Mouse (Mus musculus): ENCODE data around the gene 2310046K23Rik. TPM values are rescaled to one million over a fixed set of nuclear protein-coding genes. Genes with fewer than 3 reads are reported as not detected.
"Not testable (repeated sequence)": the region's sequence is repeated elsewhere in the genome, so short reads cannot be mapped to it uniquely, and the experiment has no call there.

Gene 2310046K23Rik
- polyA plus RNA-seq, 1 experiment from 2014 or later: 5.0 TPM

DNA sequence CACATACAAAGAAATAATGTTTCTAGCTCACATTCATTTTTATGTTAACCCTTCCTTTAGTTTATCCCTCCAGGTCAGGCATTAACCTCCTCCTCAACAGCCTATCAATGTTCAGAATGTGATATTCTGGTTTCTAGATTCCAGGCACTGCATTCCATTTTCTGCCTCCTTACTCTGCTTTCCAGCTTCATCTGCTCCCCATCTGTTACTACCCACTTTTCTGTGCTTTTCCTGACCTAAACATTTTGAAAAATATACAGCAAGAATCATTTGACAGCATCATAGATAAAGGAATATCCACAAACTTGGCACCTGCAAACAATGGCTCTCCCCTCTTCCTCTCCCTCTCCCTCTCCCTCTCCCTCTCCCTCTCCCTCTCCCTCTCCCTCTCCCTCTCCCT, 30.8 kb downstream of the 2310046K23Rik start:
- H3K4me1 ChIP-seq: no peaks in the 10 kb centered on the region
- no peaks in the 10 kb centered on the region for H3K27me3 ChIP-seq
- no peak overlapping the region for H3K27ac ChIP-seq (replicated peaks)
- no peak for ATAC-seq (ENCODE audit: insufficient number of reproducible peaks, low FRiP score, low TSS enrichment, low read depth)
- H3K9me3 ChIP-seq (replicated peaks): no peaks in the 10 kb centered on the region
- H3K36me3 ChIP-seq: no peaks in the 10 kb centered on the region
- H3K4me3 ChIP-seq (replicated peaks): no peak overlapping the region
- H3K9ac ChIP-seq: no peak overlapping the region
- no peak overlapping the region for H3K4me2 ChIP-seq (replicated peaks)

DNA sequence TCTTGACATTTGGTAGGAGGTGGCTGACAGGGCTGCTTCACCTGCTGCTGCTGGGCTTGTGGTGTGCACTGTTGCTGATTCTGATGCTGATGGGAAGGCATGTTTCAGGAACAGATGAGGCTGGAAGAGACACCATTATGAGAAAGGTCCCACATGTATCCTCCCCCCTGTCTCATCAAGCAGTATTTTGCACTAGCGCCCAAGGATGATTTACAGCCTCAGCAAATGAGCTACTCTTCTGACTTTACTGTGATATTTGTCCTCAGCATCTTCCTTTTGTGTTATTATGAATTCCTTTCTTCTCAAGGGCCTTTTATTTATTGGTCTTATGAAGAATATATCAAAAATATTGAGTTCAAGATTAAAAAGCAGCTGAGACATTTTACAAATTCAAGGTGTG, 33.9 kb downstream of the 2310046K23Rik start, which contains the start of gene Sprr4:
Gene Sprr4, minus strand, starts transcription at position 101 of the 400 bp plus-strand sequence.
- H3K4me3 ChIP-seq (replicated peaks): no peak within 1 kb of the TSS
- H3K9ac ChIP-seq: no peak within 1 kb of the TSS
- no peaks in the 10 kb centered on the region for H3K4me1 ChIP-seq
- H3K27me3 ChIP-seq: no peaks in the 10 kb centered on the region
- no peaks in the 10 kb centered on the region for H3K9me3 ChIP-seq (replicated peaks)
- no peak for ATAC-seq (ENCODE audit: insufficient number of reproducible peaks, low FRiP score, low TSS enrichment, low read depth)
- H3K4me2 ChIP-seq (replicated peaks): no peak within 1 kb of the TSS
- no peak within 1 kb of the TSS for H3K27ac ChIP-seq (replicated peaks)
- no peaks in the 10 kb centered on the region for H3K36me3 ChIP-seq
- 83% methylated on average over 1 of the region's 1 CpGs for WGBS

DNA sequence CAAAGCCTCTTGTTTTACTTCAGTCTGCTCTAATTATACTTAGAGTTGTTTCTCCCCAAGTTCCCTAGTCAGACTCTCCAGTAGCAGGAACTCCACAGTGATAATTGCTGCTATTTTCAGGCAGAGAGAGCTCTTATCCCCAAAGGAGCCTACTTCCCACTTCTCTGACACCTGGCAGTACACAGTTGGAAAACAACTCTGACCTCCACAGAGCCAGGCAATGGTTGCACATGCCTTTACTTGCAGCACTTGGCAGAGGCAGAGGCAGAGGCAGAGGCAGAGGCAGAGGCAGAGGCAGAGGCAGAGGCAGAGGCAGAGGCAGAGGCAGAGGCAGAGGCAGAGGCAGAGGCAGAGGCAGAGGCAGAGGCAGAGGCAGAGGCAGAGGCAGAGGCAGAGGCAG, 44.0 kb downstream of the 2310046K23Rik start:
- not testable (repeated sequence) for H3K4me2 ChIP-seq (replicated peaks); H3K27me3 ChIP-seq; H3K4me1 ChIP-seq; H3K9ac ChIP-seq; H3K9me3 ChIP-seq (replicated peaks); H3K36me3 ChIP-seq; H3K4me3 ChIP-seq (replicated peaks); ATAC-seq (ENCODE audit: insufficient number of reproducible peaks, low FRiP score, low TSS enrichment, low read depth); H3K27ac ChIP-seq (replicated peaks)

DNA sequence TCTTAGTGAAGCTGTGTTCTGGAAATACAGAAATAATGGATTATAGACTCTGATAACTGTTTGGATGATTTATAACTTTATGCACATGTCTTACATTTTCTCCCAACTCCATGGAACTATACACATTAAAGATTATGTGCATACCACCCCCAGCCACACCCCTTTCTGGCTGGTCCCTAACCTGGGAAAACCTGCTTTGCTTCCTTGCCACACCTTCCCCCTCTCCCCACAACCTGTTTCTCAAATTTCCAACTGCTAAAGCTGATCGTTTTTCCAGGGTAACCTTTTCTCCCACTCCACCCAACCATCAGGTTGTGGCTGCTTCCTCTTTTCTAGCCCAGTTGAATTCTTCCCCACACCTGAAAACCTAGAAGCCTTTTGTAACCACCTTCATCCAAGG, 48.0 kb downstream of the 2310046K23Rik start:
- H3K4me3 ChIP-seq (replicated peaks): no peak overlapping the region
- WGBS: 22% methylated on average over 1 of the region's 1 CpGs
- 0 out of 2 replicates have a peak overlapping the region, but pooled peaks have one; percentile 34 for H3K27ac ChIP-seq (replicated peaks)

DNA sequence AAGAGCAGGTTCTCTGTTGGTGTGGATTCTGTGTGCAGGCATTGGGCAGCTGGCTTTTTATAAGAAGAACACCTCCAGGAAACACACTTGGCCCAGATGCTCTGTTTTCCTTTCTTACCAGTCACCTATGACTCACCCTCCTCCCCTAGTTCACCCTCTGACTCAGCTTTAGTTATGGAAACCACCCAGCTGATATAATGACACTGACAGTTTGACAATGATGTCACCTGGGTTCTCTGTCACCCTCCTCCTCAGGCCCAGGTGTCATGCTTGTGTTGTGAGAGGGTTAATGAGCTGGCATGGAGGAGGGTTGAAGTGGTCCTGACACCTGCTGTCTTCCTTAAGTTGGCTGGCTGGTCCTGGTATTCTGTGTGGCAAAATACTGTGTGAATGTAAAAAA, 48.4 kb downstream of the 2310046K23Rik start, which contains the start of gene Sprr1a:
Gene Sprr1a, minus strand, starts transcription at position 33 of the 400 bp plus-strand sequence.
- Histone ChIP-seq H3K4me1 (no peaks in the 10 kb centered on the region), H3K9me3 (replicated peaks) (no peaks in the 10 kb centered on the region), H3K27me3 (no peaks in the 10 kb centered on the region), H3K27ac (replicated peaks) (0 out of 2 replicates have a peak within 1 kb of the TSS, but pooled peaks have one; percentile 34), H3K9ac (no peak within 1 kb of the TSS), H3K4me3 (replicated peaks) (no peak within 1 kb of the TSS), H3K4me2 (replicated peaks) (no peak within 1 kb of the TSS), H3K36me3 (no peaks in the 10 kb centered on the region)
- ATAC-seq (ENCODE audit: insufficient number of reproducible peaks, low FRiP score, low TSS enrichment, low read depth): no peak

More for the DNA sequence above, 48.0 kb downstream of the 2310046K23Rik start:
- Histone ChIP-seq H3K9me3 (replicated peaks) (no peaks in the 10 kb centered on the region), H3K9ac (no peak overlapping the region), H3K4me1 (no peaks in the 10 kb centered on the region), H3K27me3 (no peaks in the 10 kb centered on the region), H3K4me2 (replicated peaks) (no peak overlapping the region), H3K36me3 (no peaks in the 10 kb centered on the region)
- ATAC-seq (ENCODE audit: insufficient number of reproducible peaks, low FRiP score, low TSS enrichment, low read depth): no peak; the same call in 1 of the 2 replicates

Other genes with a start within 250 kb of the 2310046K23Rik start
- gene Sprr2a3, start 249.1 kb downstream of the 2310046K23Rik start, polyA plus RNA-seq (2015; fragmentation: Nextera tagmentation; extraction: Ambion mirVana): 0.39 TPM in 1 of 2 replicates, not detected in the other
- 0.29 TPM in 1 of 2 replicates, not detected in the other for gene Sprr2b, start 217.9 kb downstream of the 2310046K23Rik start, polyA plus RNA-seq (2015; fragmentation: Nextera tagmentation; extraction: Ambion mirVana)
- gene Sprr2d, start 195.4 kb downstream of the 2310046K23Rik start, polyA plus RNA-seq (2015; fragmentation: Nextera tagmentation; extraction: Ambion mirVana): not detected in 2 replicates
- gene Sprr2e, start 182.4 kb downstream of the 2310046K23Rik start, polyA plus RNA-seq (2015; fragmentation: Nextera tagmentation; extraction: Ambion mirVana): not detected in 2 replicates
- not detected in 2 replicates for gene Sprr2f, start 169.3 kb downstream of the 2310046K23Rik start, polyA plus RNA-seq (2015; fragmentation: Nextera tagmentation; extraction: Ambion mirVana)
- 1.5 and 4.6 TPM in 2 replicates for gene Sprr2h, start 148.8 kb downstream of the 2310046K23Rik start, polyA plus RNA-seq (2015; fragmentation: Nextera tagmentation; extraction: Ambion mirVana)
- 0.29 TPM in 1 of 2 replicates, not detected in the other for gene Sprr2i, start 126.5 kb downstream of the 2310046K23Rik start, polyA plus RNA-seq (2015; fragmentation: Nextera tagmentation; extraction: Ambion mirVana)
- 0.26 TPM in 1 of 2 replicates, not detected in the other for gene Sprr2j-ps, start 116.4 kb downstream of the 2310046K23Rik start, polyA plus RNA-seq (2015; fragmentation: Nextera tagmentation; extraction: Ambion mirVana)
- 8.5 and 21.1 TPM in 2 replicates for gene Gm9774, start 105.1 kb downstream of the 2310046K23Rik start, polyA plus RNA-seq (2015; fragmentation: Nextera tagmentation; extraction: Ambion mirVana)
- 1.2 TPM in 2 replicates for gene Sprr2k, start 101.9 kb downstream of the 2310046K23Rik start, polyA plus RNA-seq (2015; fragmentation: Nextera tagmentation; extraction: Ambion mirVana)
- 50.3 and 55.6 TPM in 2 replicates for gene Sprr1b, start 95.7 kb downstream of the 2310046K23Rik start, polyA plus RNA-seq (2015; fragmentation: Nextera tagmentation; extraction: Ambion mirVana)
- gene Sprr3, start 75.8 kb downstream of the 2310046K23Rik start, polyA plus RNA-seq (2015; fragmentation: Nextera tagmentation; extraction: Ambion mirVana): 27.2 and 28.3 TPM in 2 replicates
- gene Sprr1a, start 48.6 kb downstream of the 2310046K23Rik start, polyA plus RNA-seq (2015; fragmentation: Nextera tagmentation; extraction: Ambion mirVana): 303 and 332 TPM in 2 replicates
- gene Sprr4, start 34.0 kb downstream of the 2310046K23Rik start, polyA plus RNA-seq (2015; fragmentation: Nextera tagmentation; extraction: Ambion mirVana): 2.3 and 6.7 TPM in 2 replicates
- 11.6 and 13.2 TPM in 2 replicates for gene Ivl, start 39.2 kb upstream of the 2310046K23Rik start, polyA plus RNA-seq (2015; fragmentation: Nextera tagmentation; extraction: Ambion mirVana)
- not detected in 2 replicates for gene Smcp, start 54.5 kb upstream of the 2310046K23Rik start, polyA plus RNA-seq (2015; fragmentation: Nextera tagmentation; extraction: Ambion mirVana)
- 0.89 and 1.1 TPM in 2 replicates for gene 2210017I01Rik, start 73.0 kb upstream of the 2310046K23Rik start, polyA plus RNA-seq (2015; fragmentation: Nextera tagmentation; extraction: Ambion mirVana)
- gene Lce6a, start 87.1 kb upstream of the 2310046K23Rik start, polyA plus RNA-seq (2015; fragmentation: Nextera tagmentation; extraction: Ambion mirVana): 7.3 TPM in 2 replicates
- gene Lce1a1, start 113.8 kb upstream of the 2310046K23Rik start, polyA plus RNA-seq (2015; fragmentation: Nextera tagmentation; extraction: Ambion mirVana): 6.2 and 8.1 TPM in 2 replicates
- 2.0 and 2.4 TPM in 2 replicates for gene Lce1b, start 122.4 kb upstream of the 2310046K23Rik start, polyA plus RNA-seq (2015; fragmentation: Nextera tagmentation; extraction: Ambion mirVana)
- gene Lce1a2, start 135.8 kb upstream of the 2310046K23Rik start, polyA plus RNA-seq (2015; fragmentation: Nextera tagmentation; extraction: Ambion mirVana): 8.7 and 11.9 TPM in 2 replicates
- gene Lce1c, start 144.7 kb upstream of the 2310046K23Rik start, polyA plus RNA-seq (2015; fragmentation: Nextera tagmentation; extraction: Ambion mirVana): 4.5 and 8.4 TPM in 2 replicates
- 2.1 and 3.6 TPM in 2 replicates for gene Lce1d, start 152.7 kb upstream of the 2310046K23Rik start, polyA plus RNA-seq (2015; fragmentation: Nextera tagmentation; extraction: Ambion mirVana)
- 1.0 and 2.4 TPM in 2 replicates for gene Lce1e, start 174.6 kb upstream of the 2310046K23Rik start, polyA plus RNA-seq (2015; fragmentation: Nextera tagmentation; extraction: Ambion mirVana)
- 1.5 and 3.7 TPM in 2 replicates for gene Lce1f, start 185.8 kb upstream of the 2310046K23Rik start, polyA plus RNA-seq (2015; fragmentation: Nextera tagmentation; extraction: Ambion mirVana)
- gene Gm38119, start 204.6 kb upstream of the 2310046K23Rik start, polyA plus RNA-seq (2015; fragmentation: Nextera tagmentation; extraction: Ambion mirVana): not detected in 2 replicates
- 0.56 and 1.8 TPM in 2 replicates for gene Lce1g, start 217.8 kb upstream of the 2310046K23Rik start, polyA plus RNA-seq (2015; fragmentation: Nextera tagmentation; extraction: Ambion mirVana)
- 1.4 and 3.7 TPM in 2 replicates for gene Lce1h, start 230.6 kb upstream of the 2310046K23Rik start, polyA plus RNA-seq (2015; fragmentation: Nextera tagmentation; extraction: Ambion mirVana)
- gene Lce1i, start 244.4 kb upstream of the 2310046K23Rik start, polyA plus RNA-seq (2015; fragmentation: Nextera tagmentation; extraction: Ambion mirVana): 2.4 and 7.3 TPM in 2 replicates

Data from embryonic facial prominence, embryonic 15.5 days (tissue).